Mouse (Mus musculus) MEL (cell line): ENCODE data around the gene Ccdc157. TPM values are rescaled to one million over a fixed set of nuclear protein-coding genes. Genes with fewer than 3 reads are reported as not detected.

Experiments used
- DNase-seq: peaks from one replicate; pipeline ENCODE4 v3.0.0; 2011; ENCODE audit warnings: low read depth, low spot score
- H3K27ac ChIP-seq: 2 replicates; pipeline ENCODE4 v1.5.1; 2012; ENCODE audit warnings: low read depth, mild to moderate bottlenecking, control low read depth, low read length, moderate library complexity; ENCODE audit not compliant: control insufficient read depth
- H3K27me3 ChIP-seq, 2 experiments: fragments of 150-350 bp in 1 of 2; sonication (generic) in 1 of 2; 2 replicates each; pipeline ENCODE4 v1.6.1; 2012; ENCODE audit warnings: low read length in 2 of 2, mild to moderate bottlenecking in 2 of 2, improper control_type of control experiment in 1 of 2, moderate library complexity in 1 of 2; ENCODE audit not compliant: insufficient read depth in 2 of 2, control insufficient read depth in 1 of 2
- H3K36me3 ChIP-seq, 2 experiments: 2 replicates each; pipeline ENCODE4 v1.6.1; 2012 to 2014; ENCODE audit warnings: low read length in 2 of 2, improper control_type of control experiment in 1 of 2, inconsistent platforms in 1 of 2, mild to moderate bottlenecking in 1 of 2; ENCODE audit not compliant: insufficient read depth in 2 of 2, control insufficient read depth in 1 of 2
- H3K4me1 ChIP-seq, 2 experiments: fragments of 150-350 bp in 1 of 2; sonication (generic) in 1 of 2; 2 replicates each; pipeline ENCODE4 v1.6.1; 2012; ENCODE audit warnings: low read length in 2 of 2, improper control_type of control experiment in 1 of 2, mild to moderate bottlenecking in 1 of 2; ENCODE audit not compliant: insufficient read depth in 2 of 2, control insufficient read depth in 1 of 2
- H3K4me3 ChIP-seq, 2 experiments: fragments of 150-350 bp in 1 of 2; sonication (generic) in 1 of 2; 2 replicates each; pipeline ENCODE4 v1.5.1; 2012; ENCODE audit warnings: low read depth in 2 of 2, low read length in 2 of 2, mild to moderate bottlenecking in 2 of 2, moderate library complexity in 2 of 2, control low read depth in 1 of 2, improper control_type of control experiment in 1 of 2; ENCODE audit not compliant: control insufficient read depth in 1 of 2, insufficient read depth in 1 of 2
- H3K79me2 ChIP-seq: 2 replicates; pipeline ENCODE4 v1.6.1; 2012; ENCODE audit warnings: mild to moderate bottlenecking, low read length, moderate library complexity; ENCODE audit not compliant: control insufficient read depth, poor library complexity, insufficient read depth
- H3K9ac ChIP-seq: 2 replicates; pipeline ENCODE4 v1.6.1; 2012; ENCODE audit warnings: low read depth, mild to moderate bottlenecking, control low read depth, low read length, moderate library complexity; ENCODE audit not compliant: control insufficient read depth, poor library complexity, severe bottlenecking
- H3K9me3 ChIP-seq: fragments of 150-350 bp; sonication (generic); replicated peaks from 2 replicates; pipeline ENCODE4 v1.6.1; 2012; ENCODE audit warnings: mild to moderate bottlenecking, low read length, improper control_type of control experiment, moderate library complexity; ENCODE audit not compliant: insufficient read depth
- E2F4 ChIP-seq: IDR thresholded peaks from 2 replicates; pipeline ENCODE4 v1.6.1; 2011; ENCODE audit warnings: low read depth, low read length, improper control_type of control experiment, borderline replicate concordance
- ELF1 ChIP-seq: IDR thresholded peaks from 2 replicates; pipeline ENCODE4 v1.6.1; 2014; ENCODE audit warnings: low read depth, mild to moderate bottlenecking, inconsistent platforms, low read length, improper control_type of control experiment, moderate library complexity
- EP300 ChIP-seq, 2 experiments: IDR thresholded peaks; 2 replicates each; pipeline ENCODE4 v1.6.1; 2011; ENCODE audit warnings: improper control_type of control experiment in 2 of 2, low read length in 2 of 2, low read depth in 1 of 2, mild to moderate bottlenecking in 1 of 2
- GABPA ChIP-seq: IDR thresholded peaks from 2 replicates; pipeline ENCODE4 v1.6.1; 2012; ENCODE audit warnings: low read depth, mild to moderate bottlenecking, inconsistent platforms, low read length, improper control_type of control experiment, moderate library complexity
- GATA1 ChIP-seq: IDR thresholded peaks from 2 replicates; pipeline ENCODE4 v1.6.1; 2011; ENCODE audit warnings: low read depth, low read length, improper control_type of control experiment
- HCFC1 ChIP-seq: IDR thresholded peaks from 2 replicates; pipeline ENCODE4 v1.6.1; 2012; ENCODE audit warnings: low read depth, mild to moderate bottlenecking, inconsistent platforms, low read length, improper control_type of control experiment, moderate library complexity
- JUND ChIP-seq: IDR thresholded peaks from 2 replicates; pipeline ENCODE4 v1.6.1; 2011; ENCODE audit warnings: low read depth, mild to moderate bottlenecking, improper control_type of control experiment, low read length
- KAT2A ChIP-seq: conservative IDR thresholded peaks from 2 replicates; pipeline ENCODE4 v1.6.1; 2012; ENCODE audit warnings: low read depth, low read length, improper control_type of control experiment, inconsistent platforms
- MAFK ChIP-seq: IDR thresholded peaks from 2 replicates; pipeline ENCODE4 v1.6.1; 2011; ENCODE audit warnings: low read depth, mild to moderate bottlenecking, low read length, improper control_type of control experiment, borderline replicate concordance
- MAX ChIP-seq: IDR thresholded peaks from 2 replicates; pipeline ENCODE4 v1.6.1; 2011; ENCODE audit warnings: low read length, improper control_type of control experiment
- MXI1 ChIP-seq: IDR thresholded peaks from 2 replicates; pipeline ENCODE4 v1.6.1; 2011; ENCODE audit warnings: mild to moderate bottlenecking, low read depth, low read length, improper control_type of control experiment
- MYB ChIP-seq: IDR thresholded peaks from 2 replicates; pipeline ENCODE4 v1.6.1; 2011; ENCODE audit warnings: mild to moderate bottlenecking, low read depth, low read length, improper control_type of control experiment
- MYC ChIP-seq: IDR thresholded peaks from 2 replicates; pipeline ENCODE4 v1.6.1; 2011; ENCODE audit warnings: low read depth, mild to moderate bottlenecking, low read length, improper control_type of control experiment, moderate library complexity
- NRF1 ChIP-seq: IDR thresholded peaks from 2 replicates; pipeline ENCODE4 v1.6.1; 2014; ENCODE audit warnings: low read depth, mild to moderate bottlenecking, inconsistent platforms, low read length, improper control_type of control experiment, moderate library complexity; ENCODE audit not compliant: poor library complexity, insufficient read depth, severe bottlenecking
- POLR2A ChIP-seq, 2 experiments: IDR thresholded peaks; 2 replicates each; pipeline ENCODE4 v1.6.1; 2011 to 2012; ENCODE audit warnings: low read length in 2 of 2, mild to moderate bottlenecking in 2 of 2, control low read depth in 1 of 2, improper control_type of control experiment in 1 of 2, low read depth in 1 of 2, moderate library complexity in 1 of 2; ENCODE audit not compliant: control insufficient read depth in 1 of 2, insufficient read depth in 1 of 2, poor library complexity in 1 of 2
- POLR2AphosphoS5 ChIP-seq: IDR thresholded peaks from 2 replicates; pipeline ENCODE4 v1.6.1; 2012; ENCODE audit warnings: low read depth, borderline replicate concordance, mild to moderate bottlenecking, inconsistent platforms, low read length, moderate library complexity, mixed read lengths
- RAD21 ChIP-seq: IDR thresholded peaks from 2 replicates; pipeline ENCODE4 v1.6.1; 2011; ENCODE audit warnings: mild to moderate bottlenecking, low read depth, low read length, improper control_type of control experiment
- RCOR1 ChIP-seq: IDR thresholded peaks from 2 replicates; pipeline ENCODE4 v1.6.1; 2012; ENCODE audit warnings: low read depth, mild to moderate bottlenecking, inconsistent platforms, low read length, improper control_type of control experiment
- SIN3A ChIP-seq: IDR thresholded peaks from 2 replicates; pipeline ENCODE4 v1.6.1; 2012; ENCODE audit warnings: low read length, improper control_type of control experiment, inconsistent platforms
- TAL1 ChIP-seq: IDR thresholded peaks from 2 replicates; pipeline ENCODE4 v1.6.1; 2012; ENCODE audit warnings: mild to moderate bottlenecking, inconsistent platforms, low read length, moderate library complexity, mixed read lengths
- TCF12 ChIP-seq: IDR thresholded peaks from 2 replicates; pipeline ENCODE4 v1.6.1; 2014; ENCODE audit warnings: low read depth, mild to moderate bottlenecking, inconsistent platforms, low read length, improper control_type of control experiment, moderate library complexity
- UBTF ChIP-seq: IDR thresholded peaks from 2 replicates; pipeline ENCODE4 v1.6.1; 2012; ENCODE audit warnings: low read depth, mild to moderate bottlenecking, inconsistent platforms, low read length, improper control_type of control experiment, moderate library complexity, borderline replicate concordance; ENCODE audit not compliant: insufficient read depth
- USF2 ChIP-seq, 2 experiments: IDR thresholded peaks; 2 replicates each; pipeline ENCODE4 v1.6.1; 2011 to 2012; ENCODE audit warnings: improper control_type of control experiment in 2 of 2, low read length in 2 of 2, borderline replicate concordance in 1 of 2, inconsistent platforms in 1 of 2, low read depth in 1 of 2, mild to moderate bottlenecking in 1 of 2; ENCODE audit not compliant: insufficient read depth in 1 of 2
- ZC3H11A ChIP-seq: IDR thresholded peaks from 2 replicates; pipeline ENCODE4 v1.6.1; 2012; ENCODE audit warnings: low read depth, mild to moderate bottlenecking, inconsistent platforms, low read length, improper control_type of control experiment
- ZKSCAN1 ChIP-seq: IDR thresholded peaks from 2 replicates; pipeline ENCODE4 v1.6.1; 2012; ENCODE audit warnings: low read depth, mild to moderate bottlenecking, inconsistent platforms, low read length, improper control_type of control experiment, moderate library complexity
- ZNF384 ChIP-seq: IDR thresholded peaks from 2 replicates; pipeline ENCODE4 v1.6.1; 2012; ENCODE audit warnings: low read depth, mild to moderate bottlenecking, inconsistent platforms, low read length, improper control_type of control experiment
- polyA plus RNA-seq, 2 experiments: library from polyadenylated mRNA; stranded (reverse) in 1 of 2; unstranded in 1 of 2; fragments of >175 nt in 1 of 2; fragments of >200 nt in 1 of 2; gene quantifications; 2 replicates each; pipeline versions ENCODE4 v1.2.1 to v1.2.4; 2012; ENCODE audit warnings: low replicate concordance in 2 of 2, low read depth in 1 of 2; ENCODE audit not compliant: insufficient read length in 2 of 2, insufficient read depth in 1 of 2, missing spikeins in 1 of 2
- total RNA-seq: library from RNA; depleted of rRNA; stranded (reverse); fragments of 300-350 nt; gene quantifications from 2 replicates; pipeline ENCODE4 v1.2.3, GENCODE M21; 2012

The Ccdc157 gene
- total and polyA plus RNA-seq, 3 experiments: 2.0 to 2.9 TPM; not detected in 1

GRCm38 (mm10) chr11:4153694-4154093 lies 6.4 kb downstream of the Ccdc157 start (continued):
- TF ChIP-seq MAX (no peak; the same call in none of the 2 replicates), USF2 (IDR thresholded peaks at IDR 0.05; ENCODE audit: borderline replicate concordance in 1 of 2, insufficient read depth in 1 of 2, low read depth in 1 of 2, low read length in 2 of 2) (no peak), MXI1 (peak; percentile 46; the same call in 1 of the 2 replicates), NRF1 (no peak), ZKSCAN1 (no peak), MAFK (peak; percentile 74; the same call in 1 of the 2 replicates), UBTF (no peak), ZNF384 (no peak), JUND (no peak), RAD21 (no peak), GATA1 (peak; percentile 80), HCFC1 (0 out of 2 replicates have a peak, but pooled peaks have one; percentile 23), SIN3A (peak; percentile 68), RCOR1 (peak; percentile 66), MYB (no peak), TCF12 (peak; percentile 72)

- TF ChIP-seq ELF1 (no peak), NRF1 (no peak), GABPA (no peak), EP300 (IDR thresholded peaks at IDR 0.05; ENCODE audit: low read depth in 1 of 2, low read length in 2 of 2) (no peak), MYC (no peak), E2F4 (no peak), POLR2A (IDR thresholded peaks at IDR 0.05; ENCODE audit: control insufficient read depth in 1 of 2, insufficient read depth in 1 of 2, low read depth in 1 of 2, low read length in 2 of 2, poor library complexity in 1 of 2) (no peak), GATA1 (no peak), KAT2A (no peak), ZC3H11A (no peak), TAL1 (no peak), TCF12 (no peak), POLR2AphosphoS5 (no peak), MAFK (no peak), USF2 (IDR thresholded peaks at IDR 0.05; ENCODE audit: borderline replicate concordance in 1 of 2, insufficient read depth in 1 of 2, low read depth in 1 of 2, low read length in 2 of 2) (no peak)
These were observed 10.2 kb downstream of the Ccdc157 start for GRCm38 (mm10) chr11:4149886-4150285.

More at GRCm38 (mm10) chr11:4149886-4150285, 10.2 kb downstream of the Ccdc157 start:
- H3K4me1 ChIP-seq: peaks cover 3 to 9% of the 10 kb centered on the region in 2 experiments
- H3K27ac ChIP-seq: no peak overlapping the region
- peaks cover 0 to 8% of the 10 kb centered on the region in 2 experiments; a peak in 2 of 4 replicates for H3K36me3 ChIP-seq
- no peak overlapping the region for H3K4me3 ChIP-seq
- H3K9ac ChIP-seq: no peak overlapping the region
- no peak for DNase-seq
- H3K27me3 ChIP-seq: no peaks in the 10 kb centered on the region
- H3K9me3 ChIP-seq: no peaks in the 10 kb centered on the region
- no peaks in the 10 kb centered on the region for H3K79me2 ChIP-seq
